Mouse (Mus musculus) CH12.LX (cell line): ENCODE measurements at regions not wholly inside any gene's neighbourhood (a gene's known extent, or its start where the extent isn't known, plus 50 kb on each side); places are given as distances from the start of the nearest gene placed in this dataset.

Experiments
- DNase-seq: peaks from one replicate; pipeline ENCODE4 v3.0.0-alpha.2; 2013; ENCODE audit errors: extremely low read depth
- H3K27ac ChIP-seq: 2 replicates; pipeline ENCODE4 v1.5.1; 2012; ENCODE audit warnings: low read depth, mild to moderate bottlenecking, control low read depth, moderate library complexity; ENCODE audit not compliant: insufficient read depth
- H3K27me3 ChIP-seq: replicated peaks from 2 replicates; pipeline ENCODE3; 2012; ENCODE audit warnings: inconsistent platforms
- H3K36me3 ChIP-seq, 2 experiments: replicated peaks in 1 of 2; 2 replicates each; pipeline versions ENCODE3 to v1.6.1; 2012; ENCODE audit warnings: inconsistent platforms in 1 of 2, low read length in 1 of 2, mild to moderate bottlenecking in 1 of 2, mixed read lengths in 1 of 2, moderate library complexity in 1 of 2; ENCODE audit not compliant: control insufficient read depth in 1 of 2, insufficient read depth in 1 of 2
- H3K4me1 ChIP-seq, 2 experiments: 2 replicates each; pipeline ENCODE4 v1.6.1; 2012; ENCODE audit warnings: inconsistent platforms in 1 of 2, moderate library complexity in 1 of 2; ENCODE audit not compliant: insufficient read depth in 2 of 2, control insufficient read depth in 1 of 2
- H3K4me2 ChIP-seq: 2 replicates; pipeline ENCODE4 v1.6.1; 2012; ENCODE audit warnings: low read depth, mild to moderate bottlenecking, control low read depth; ENCODE audit not compliant: poor library complexity, insufficient read depth, severe bottlenecking
- H3K4me3 ChIP-seq, 3 experiments: fragments of 150-350 bp in 1 of 3; sonication (generic) in 1 of 3; replicated peaks in 1 of 3; 2 replicates each; pipeline versions ENCODE3 to v1.5.1; 2011 to 2012; ENCODE audit warnings: low read depth in 2 of 3, low read length in 2 of 3, mild to moderate bottlenecking in 2 of 3, moderate library complexity in 2 of 3, control low read depth in 1 of 3, improper control_type of control experiment in 1 of 3, inconsistent platforms in 1 of 3, mixed read lengths in 1 of 3; ENCODE audit not compliant: poor library complexity in 1 of 3
- H3K79me2 ChIP-seq: replicated peaks from 2 replicates; pipeline ENCODE4 v1.6.1; 2012; ENCODE audit warnings: mild to moderate bottlenecking, moderate library complexity; ENCODE audit not compliant: control insufficient read depth, poor library complexity, insufficient read depth, severe bottlenecking; ENCODE audit errors: extremely low read depth
- H3K9ac ChIP-seq: 2 replicates; pipeline ENCODE4 v1.6.1; 2012; ENCODE audit warnings: low read depth, mild to moderate bottlenecking, control low read depth, moderate library complexity; ENCODE audit not compliant: insufficient read depth
- H3K9me3 ChIP-seq: replicated peaks from 2 replicates; pipeline ENCODE3; 2012; ENCODE audit warnings: low read length, inconsistent platforms, mixed read lengths
- BHLHE40 ChIP-seq: IDR thresholded peaks from 2 replicates; pipeline ENCODE4 v1.6.1; 2011; ENCODE audit warnings: mild to moderate bottlenecking, low read depth, low read length, improper control_type of control experiment
- CHD1 ChIP-seq: IDR thresholded peaks from 2 replicates; pipeline ENCODE4 v1.6.1; 2012; ENCODE audit warnings: low read depth, low read length, improper control_type of control experiment, inconsistent platforms
- CHD2 ChIP-seq: IDR thresholded peaks from 2 replicates; pipeline ENCODE4 v1.6.1; 2011; ENCODE audit warnings: low read length, improper control_type of control experiment
- CTCF ChIP-seq, 2 experiments: IDR thresholded peaks in 1 of 2; conservative IDR thresholded peaks in 1 of 2; 2 replicates each; pipeline ENCODE4 v1.5.1; 2011 to 2012; ENCODE audit warnings: low read depth in 2 of 2, low read length in 2 of 2, improper control_type of control experiment in 1 of 2, inconsistent platforms in 1 of 2, mild to moderate bottlenecking in 1 of 2, moderate library complexity in 1 of 2
- ELF1 ChIP-seq: IDR thresholded peaks from 2 replicates; pipeline ENCODE4 v1.6.1; 2014; ENCODE audit warnings: low read depth, mild to moderate bottlenecking, inconsistent platforms, low read length, improper control_type of control experiment
- ETS1 ChIP-seq: conservative IDR thresholded peaks from 2 replicates; pipeline ENCODE4 v1.6.1; 2012; ENCODE audit warnings: low read depth, mild to moderate bottlenecking, inconsistent platforms, low read length, improper control_type of control experiment, moderate library complexity
- HCFC1 ChIP-seq: IDR thresholded peaks from 2 replicates; pipeline ENCODE4 v1.6.1; 2012; ENCODE audit warnings: low read depth, mild to moderate bottlenecking, inconsistent platforms, low read length, improper control_type of control experiment
- IRF4 ChIP-seq: IDR thresholded peaks from 2 replicates; pipeline ENCODE4 v1.6.1; 2014; ENCODE audit warnings: low read depth, mild to moderate bottlenecking, inconsistent platforms, low read length, improper control_type of control experiment
- JUN ChIP-seq: IDR thresholded peaks from 2 replicates; pipeline ENCODE4 v1.6.1; 2011; ENCODE audit warnings: low read depth, mild to moderate bottlenecking, low read length, improper control_type of control experiment, moderate library complexity; ENCODE audit not compliant: insufficient read depth
- JUND ChIP-seq: conservative IDR thresholded peaks from 2 replicates; pipeline ENCODE4 v1.6.1; 2011; ENCODE audit warnings: low read depth, low read length, improper control_type of control experiment
- MAX ChIP-seq: IDR thresholded peaks from 2 replicates; pipeline ENCODE4 v1.6.1; 2011; ENCODE audit warnings: low read length, improper control_type of control experiment
- MAZ ChIP-seq: IDR thresholded peaks from 2 replicates; pipeline ENCODE4 v1.6.1; 2012; ENCODE audit warnings: low read depth, mild to moderate bottlenecking, inconsistent platforms, low read length, improper control_type of control experiment, moderate library complexity
- MEF2A ChIP-seq: IDR thresholded peaks from 2 replicates; pipeline ENCODE4 v1.6.1; 2014; ENCODE audit warnings: low read depth, mild to moderate bottlenecking, inconsistent platforms, low read length, improper control_type of control experiment, borderline replicate concordance
- MXI1 ChIP-seq: IDR thresholded peaks from 2 replicates; pipeline ENCODE4 v1.6.1; 2011; ENCODE audit warnings: mild to moderate bottlenecking, low read depth, low read length, improper control_type of control experiment
- NELFE ChIP-seq: IDR thresholded peaks from 2 replicates; pipeline ENCODE4 v1.6.1; 2011; ENCODE audit warnings: low read depth, low read length, improper control_type of control experiment
- NRF1 ChIP-seq: IDR thresholded peaks from 2 replicates; pipeline ENCODE4 v1.6.1; 2014; ENCODE audit warnings: low read depth, mild to moderate bottlenecking, inconsistent platforms, low read length, improper control_type of control experiment, moderate library complexity
- PAX5 ChIP-seq: IDR thresholded peaks from 2 replicates; pipeline ENCODE4 v1.6.1; 2012; ENCODE audit warnings: low read length, inconsistent platforms, mixed read lengths
- RAD21 ChIP-seq: IDR thresholded peaks from 2 replicates; pipeline ENCODE4 v1.6.1; 2011; ENCODE audit warnings: low read depth, mild to moderate bottlenecking, low read length, improper control_type of control experiment, moderate library complexity
- RCOR1 ChIP-seq: conservative IDR thresholded peaks from 2 replicates; pipeline ENCODE4 v1.6.1; 2012; ENCODE audit warnings: low read depth, mild to moderate bottlenecking, inconsistent platforms, low read length, improper control_type of control experiment
- SIN3A ChIP-seq: IDR thresholded peaks from 2 replicates; pipeline ENCODE4 v1.6.1; 2012; ENCODE audit warnings: low read length, improper control_type of control experiment, inconsistent platforms
- TCF12 ChIP-seq: IDR thresholded peaks from 2 replicates; pipeline ENCODE4 v1.6.1; 2014; ENCODE audit warnings: low read depth, mild to moderate bottlenecking, inconsistent platforms, low read length, improper control_type of control experiment
- UBTF ChIP-seq: IDR thresholded peaks from 2 replicates; pipeline ENCODE4 v1.6.1; 2012; ENCODE audit warnings: low read depth, mild to moderate bottlenecking, inconsistent platforms, low read length, improper control_type of control experiment, moderate library complexity
- ZC3H11A ChIP-seq: IDR thresholded peaks from 2 replicates; pipeline ENCODE4 v1.6.1; 2012; ENCODE audit warnings: low read depth, mild to moderate bottlenecking, inconsistent platforms, low read length, improper control_type of control experiment
- ZKSCAN1 ChIP-seq: IDR thresholded peaks from 2 replicates; pipeline ENCODE4 v1.6.1; 2012; ENCODE audit warnings: low read depth, inconsistent platforms, low read length, improper control_type of control experiment, borderline replicate concordance
- ZMIZ1 ChIP-seq: IDR thresholded peaks from 2 replicates; pipeline ENCODE4 v1.6.1; 2012; ENCODE audit warnings: low read depth, mild to moderate bottlenecking, inconsistent platforms, low read length, improper control_type of control experiment
- dilution Hi-C: fragments of 300-500 bp; cut with MboI; formaldehyde crosslinking; loops from 2 replicates; pipeline ENCODE4 v1.14.3; 2020; ENCODE audit warnings: low sequenced_read_pairs; ENCODE audit not compliant: extremely low pct_unique_long_range_greater_than_20kb, extremely low pct_ligation_motif_present
- in situ Hi-C: fragments of 300-500 bp; cut with MboI; formaldehyde crosslinking; loops from 3 replicates; pipeline ENCODE4 v1.14.3; 2019; ENCODE audit warnings: low sequenced_read_pairs, low pct_ligation_motif_present, low pct_unique_long_range_greater_than_20kb, mixed read lengths

GRCm38 (mm10) chr9:23752478-23752877, 345.3 kb upstream of the Npsr1 start:
- H3K4me3 ChIP-seq, result no peak overlapping the region
- H3K27ac ChIP-seq, result no peak overlapping the region
- dilution Hi-C loops (no loop called here), in situ Hi-C loops (no loop called here)
- no peaks in the 10 kb centered on the region for H3K79me2 ChIP-seq
- H3K27me3 ChIP-seq, result no peaks in the 10 kb centered on the region
- no peak for TF ChIP-seq ZC3H11A
- TF ChIP-seq ZMIZ1, result no peak
- no peak for TF ChIP-seq MAZ
- TF ChIP-seq ELF1, result no peak
- no peak for TF ChIP-seq CHD2
- no peak for TF ChIP-seq ETS1
- no peak for TF ChIP-seq CTCF (conservative IDR thresholded peaks at IDR 0.05 in 1 of 2, IDR thresholded peaks at IDR 0.05 in 1 of 2; ENCODE audit: low read depth in 2 of 2, low read length in 2 of 2)
- TF ChIP-seq SIN3A, result no peak
- TF ChIP-seq MEF2A, result no peak
- no peak for TF ChIP-seq RAD21
- TF ChIP-seq NELFE, result no peak
- TF ChIP-seq MXI1, result no peak
- no peak for TF ChIP-seq TCF12
- TF ChIP-seq BHLHE40, result no peak
- H3K9me3 ChIP-seq, result no peaks in the 10 kb centered on the region
- no peak overlapping the region for H3K9ac ChIP-seq
- no peak for DNase-seq
- H3K4me2 ChIP-seq, result no peak overlapping the region
- no peaks in the 10 kb centered on the region for H3K4me1 ChIP-seq
- no peaks in the 10 kb centered on the region for H3K36me3 ChIP-seq

GRCm38 (mm10) chr9:23786660-23787059, 311.1 kb upstream of the Npsr1 start:
- Histone ChIP-seq H3K79me2 (no peaks in the 10 kb centered on the region), H3K27me3 (no peaks in the 10 kb centered on the region), H3K4me2 (no peak overlapping the region), H3K9me3 (no peaks in the 10 kb centered on the region), H3K4me3 (no peak overlapping the region), H3K9ac (no peak overlapping the region), H3K4me1 (no peaks in the 10 kb centered on the region), H3K36me3 (no peaks in the 10 kb centered on the region), H3K27ac (no peak overlapping the region)
- no peak for TF ChIP-seq IRF4
- no peak for TF ChIP-seq NRF1
- TF ChIP-seq MXI1, result no peak
- TF ChIP-seq MEF2A, result no peak
- no peak for TF ChIP-seq CHD1
- no peak for TF ChIP-seq JUND
- no peak for TF ChIP-seq ZKSCAN1
- TF ChIP-seq HCFC1, result no peak
- TF ChIP-seq UBTF, result no peak
- no peak for TF ChIP-seq MAX
- no peak for TF ChIP-seq RCOR1
- no peak for TF ChIP-seq JUN
- no peak for TF ChIP-seq BHLHE40
- no peak for TF ChIP-seq TCF12
- no peak for TF ChIP-seq ELF1
- no peak for TF ChIP-seq PAX5
- no peak for TF ChIP-seq MAZ
- dilution Hi-C loops, result no loop called here
- in situ Hi-C loops, result no loop called here
- no peak for DNase-seq
